Mouse (Mus musculus): ENCODE data around the gene Cntfr.
A peak's percentile ranks its signal among the peaks of the same experiment; 100 is the strongest.
"Not testable (repeated sequence)": the region's sequence is repeated elsewhere in the genome, so short reads cannot be mapped to it uniquely, and the experiment has no call there.

Gene Cntfr

GRCm38 (mm10) chr4:41710229-41710628, 13.3 kb upstream of the Cntfr start:
- no peak for DNase-seq (ENCODE audit: low spot score in 2 of 2)

GRCm38 (mm10) chr4:41708192-41708745, 11.4 kb upstream of the Cntfr start:
- peak in 1 of 2 experiments; percentile 63 for DNase-seq (ENCODE audit: low spot score in 2 of 2)

- DNase-seq (ENCODE audit: low spot score in 2 of 2), result peak; percentile 74 to 87
Observed at GRCm38 (mm10) chr4:41707011-41707535, 10.2 kb upstream of the Cntfr start.

- DNase-seq (ENCODE audit: low spot score in 2 of 2), result no peak
Observed at GRCm38 (mm10) chr4:41705922-41706754, 9.2 kb upstream of the Cntfr start.

- no peak for DNase-seq (ENCODE audit: low spot score in 2 of 2)
Observed at GRCm38 (mm10) chr4:41704651-41705050, 7.8 kb upstream of the Cntfr start.

- not testable (repeated sequence) for DNase-seq (ENCODE audit: low spot score in 2 of 2)
Observed at GRCm38 (mm10) chr4:41702226-41702625, 5.3 kb upstream of the Cntfr start.

GRCm38 (mm10) chr4:41700224-41700623, 3.3 kb upstream of the Cntfr start:
- DNase-seq (ENCODE audit: low spot score in 2 of 2), result not testable (repeated sequence)

GRCm38 (mm10) chr4:41699783-41700182, 2.9 kb upstream of the Cntfr start, which contains the start of gene Il11ra1:
TSS of gene Il11ra1 (plus strand) at chr4:41699989.
- not testable (repeated sequence) for DNase-seq (ENCODE audit: low spot score in 2 of 2)

- DNase-seq (ENCODE audit: low spot score in 2 of 2), result not testable (repeated sequence)
Observed at GRCm38 (mm10) chr4:41698421-41699016, 1.6 kb upstream of the Cntfr start.

GRCm38 (mm10) chr4:41696452-41696851, 437 bp downstream of the Cntfr start:
- not testable (repeated sequence) for DNase-seq (ENCODE audit: low spot score in 2 of 2)

GRCm38 (mm10) chr4:41695800-41696199, 1.1 kb downstream of the Cntfr start:
- DNase-seq (ENCODE audit: low spot score in 2 of 2), result not testable (repeated sequence)

- not testable (repeated sequence) for DNase-seq (ENCODE audit: low spot score in 2 of 2)
Observed at GRCm38 (mm10) chr4:41693511-41693910, 3.4 kb downstream of the Cntfr start.

- DNase-seq (ENCODE audit: low spot score in 2 of 2), result not testable (repeated sequence)
Observed at GRCm38 (mm10) chr4:41690014-41690413, 6.9 kb downstream of the Cntfr start.

GRCm38 (mm10) chr4:41688562-41688961, 8.3 kb downstream of the Cntfr start:
- DNase-seq (ENCODE audit: low spot score in 2 of 2), result not testable (repeated sequence)

- DNase-seq (ENCODE audit: low spot score in 2 of 2), result not testable (repeated sequence)
Observed at GRCm38 (mm10) chr4:41685882-41686492, 10.9 kb downstream of the Cntfr start.

- not testable (repeated sequence) for DNase-seq (ENCODE audit: low spot score in 2 of 2)
Observed at GRCm38 (mm10) chr4:41684931-41685453, 11.9 kb downstream of the Cntfr start.

GRCm38 (mm10) chr4:41684131-41684930, 12.6 kb downstream of the Cntfr start:
- DNase-seq (ENCODE audit: low spot score in 2 of 2), result not testable (repeated sequence)

GRCm38 (mm10) chr4:41683303-41683702, 13.6 kb downstream of the Cntfr start:
- DNase-seq (ENCODE audit: low spot score in 2 of 2), result not testable (repeated sequence)

GRCm38 (mm10) chr4:41682789-41683188, 14.1 kb downstream of the Cntfr start:
- DNase-seq (ENCODE audit: low spot score in 2 of 2), result no peak

GRCm38 (mm10) chr4:41681947-41682346, 14.9 kb downstream of the Cntfr start:
- DNase-seq (ENCODE audit: low spot score in 2 of 2), result no peak

GRCm38 (mm10) chr4:41681176-41681575, 15.7 kb downstream of the Cntfr start:
- DNase-seq (ENCODE audit: low spot score in 2 of 2), result peak in 1 of 2 experiments; percentile 69

All from left cerebral cortex, adult 9 months (tissue).